Mouse (Mus musculus) spleen, postnatal 14 days (tissue): Measurements from ENCODE around the gene Atp4b.
A peak's percentile ranks its signal among the peaks of the same experiment; 100 is the strongest.

Experiments
- DNase-seq, 2 experiments: peaks; one replicate each; pipeline ENCODE4 v3.0.0; 2021 to 2022; ENCODE audit warnings: low spot score in 2 of 2

Atp4b gene

DNA sequence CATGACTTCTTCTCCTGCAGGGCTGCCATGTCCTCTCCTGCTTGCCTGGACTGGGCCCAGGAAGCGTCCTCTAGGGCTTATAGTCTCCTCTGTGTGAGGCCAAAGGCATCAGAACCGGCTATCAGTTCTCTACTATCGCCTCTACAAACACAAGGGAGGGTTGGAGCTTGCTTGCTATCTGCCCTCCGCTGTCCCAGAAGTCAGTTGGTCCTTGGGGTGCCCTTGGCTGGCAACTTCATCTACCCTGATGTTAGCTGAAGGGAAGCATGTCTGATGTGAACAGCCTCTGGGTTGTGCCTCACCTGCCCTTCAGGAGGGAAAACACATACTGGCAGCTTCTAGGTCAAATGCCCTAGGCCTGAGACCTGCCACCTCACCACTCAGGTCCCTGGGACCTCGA lies at the start of gene Atp4b:
Atp4b (minus strand) TSS at position 101 of the 400 bp plus-strand sequence.
- DNase-seq: no peak

DNA sequence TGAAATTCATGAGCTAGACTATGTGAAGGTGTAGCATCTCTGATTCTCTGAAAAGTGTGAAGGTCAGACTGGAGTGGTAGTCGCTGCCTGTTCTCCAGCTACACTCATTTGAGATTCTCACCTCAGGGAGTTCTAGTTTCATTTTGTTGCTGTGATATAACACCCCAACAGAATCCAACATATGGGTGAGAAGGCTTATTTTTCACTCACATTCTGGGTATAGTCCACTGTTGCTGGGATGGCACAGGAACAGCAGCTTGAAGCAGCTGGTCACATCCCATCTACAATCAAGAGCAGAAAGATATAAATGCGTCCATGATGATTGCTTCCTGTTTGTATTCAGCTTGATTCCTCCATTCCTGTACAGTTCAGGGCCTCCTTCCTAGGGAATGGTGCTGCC lies 45.5 kb upstream of the Atp4b start:
- no peak for DNase-seq

DNA sequence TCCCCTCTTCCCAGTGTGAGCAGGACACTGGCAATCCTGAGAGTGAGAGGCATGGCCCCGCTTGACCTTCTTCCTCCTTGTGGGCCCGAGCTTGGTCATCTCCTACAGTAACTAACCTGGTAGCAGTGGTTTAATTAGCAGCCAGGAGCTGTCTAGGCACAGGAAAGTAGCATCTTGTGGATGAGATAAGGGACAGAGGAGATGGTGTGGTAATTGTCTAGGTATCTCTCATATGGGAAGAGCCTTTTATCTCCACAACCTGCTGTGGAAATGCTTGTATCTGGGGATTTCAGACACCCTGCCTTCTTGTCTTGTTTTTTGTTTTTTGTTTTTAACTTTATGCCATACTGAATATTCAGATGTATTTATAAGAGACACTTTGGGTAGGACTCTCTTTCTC lies 40.9 kb upstream of the Atp4b start:
- no peak for DNase-seq

DNA sequence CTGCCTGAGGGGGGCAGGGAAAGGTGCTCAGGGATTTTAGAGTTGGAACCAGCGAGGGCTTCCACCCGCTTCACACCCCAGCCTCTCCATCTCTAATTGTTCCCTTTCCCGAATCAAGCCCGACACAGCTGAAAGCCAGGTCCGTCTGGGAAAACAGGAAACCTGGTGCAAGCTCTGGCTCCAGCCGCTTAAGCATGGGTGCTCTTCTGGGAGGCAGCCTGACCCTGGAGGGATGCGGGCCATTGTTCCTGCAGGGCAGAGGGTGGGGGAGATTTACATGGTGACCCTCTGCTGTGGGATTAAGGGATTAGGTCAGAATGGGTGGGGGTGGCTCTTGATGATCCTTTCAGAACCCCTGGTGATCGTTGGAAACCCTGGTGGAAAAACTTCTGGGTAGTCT lies 39.4 kb upstream of the Atp4b start:
- DNase-seq: no peak

DNA sequence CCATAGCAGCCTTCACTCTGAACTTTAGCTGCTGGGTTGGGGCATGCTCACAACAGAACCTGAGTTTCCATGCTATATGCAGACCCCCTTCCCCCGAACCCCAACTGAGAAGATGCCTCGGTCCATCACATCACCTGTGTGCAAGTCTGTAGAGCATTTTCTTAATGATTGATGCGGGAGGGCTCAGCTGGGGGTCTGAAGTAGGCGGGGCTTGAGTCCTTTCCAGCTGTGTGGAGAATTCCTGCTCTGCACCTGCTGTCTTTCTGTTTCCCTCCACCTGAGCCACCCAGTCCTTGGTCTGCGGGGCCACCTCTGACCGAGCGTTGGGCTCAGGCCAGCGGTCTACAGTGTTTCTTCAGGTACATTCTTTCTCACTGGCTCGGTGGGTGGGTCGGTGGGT lies 38.3 kb upstream of the Atp4b start, which contains the start of gene Tmem255b:
Tmem255b (plus strand) TSS at position 301 of the 400 bp plus-strand sequence.
- no peak for DNase-seq

DNA sequence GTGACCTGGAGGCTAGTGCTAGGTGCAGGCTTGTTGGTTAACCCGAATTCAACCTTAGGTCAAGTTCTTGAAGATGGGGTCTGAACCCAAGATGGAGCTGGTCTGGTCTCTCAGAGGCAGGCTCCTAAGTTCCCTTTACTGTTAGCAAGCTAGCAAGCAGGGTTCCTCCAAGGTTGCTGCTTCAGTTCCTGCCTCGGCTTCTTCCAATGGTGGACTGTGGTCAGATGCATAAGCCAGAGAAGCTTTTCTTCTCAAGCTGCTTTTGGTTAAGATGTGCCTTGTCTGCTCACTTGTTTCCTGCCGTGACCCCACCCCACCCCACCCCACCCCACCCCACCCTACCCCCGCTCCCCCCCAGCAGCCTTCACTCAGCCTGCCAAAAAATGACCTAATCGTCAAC lies 36.5 kb upstream of the Atp4b start:
- no peak for DNase-seq

DNA sequence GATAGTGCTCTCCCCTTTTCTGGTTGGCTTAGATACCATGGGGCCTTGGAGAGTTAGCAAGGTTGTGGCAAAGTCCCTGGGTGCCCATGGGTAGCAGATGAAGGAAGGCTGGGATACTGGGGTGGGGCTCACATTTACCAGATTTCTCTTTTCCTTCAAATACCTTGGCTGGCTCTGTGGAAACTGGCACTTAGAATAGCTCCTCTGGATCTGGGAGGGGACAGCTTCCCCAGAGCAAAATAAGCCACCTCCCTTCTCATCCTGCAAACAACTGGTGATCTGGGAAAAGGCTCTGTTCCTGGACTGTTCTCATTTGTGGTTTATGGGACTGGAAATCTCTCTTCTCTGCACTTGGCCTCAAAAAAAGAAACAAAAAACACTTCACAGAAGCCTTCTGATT lies 34.2 kb upstream of the Atp4b start:
- DNase-seq: no peak

DNA sequence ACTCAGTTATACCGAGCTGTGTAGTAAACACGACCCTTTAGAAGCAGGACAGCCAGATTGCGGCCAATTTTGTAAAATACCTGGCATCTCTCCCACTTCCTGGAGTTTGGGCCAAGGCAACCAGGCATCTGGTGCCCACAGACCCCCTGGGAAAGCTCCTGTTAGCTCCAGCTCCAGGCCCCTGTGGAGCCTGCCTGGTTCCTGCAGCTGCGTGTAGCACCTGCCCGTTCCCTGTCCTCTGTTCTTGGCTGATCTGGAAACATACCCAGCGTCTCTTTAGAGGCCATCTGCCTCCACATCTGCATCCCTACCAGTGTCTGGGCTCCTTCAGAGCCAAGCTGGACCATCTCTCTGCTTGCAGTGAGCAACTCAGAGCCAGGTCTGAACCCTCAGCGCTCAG lies 33.8 kb upstream of the Atp4b start:
- no peak for DNase-seq

DNA sequence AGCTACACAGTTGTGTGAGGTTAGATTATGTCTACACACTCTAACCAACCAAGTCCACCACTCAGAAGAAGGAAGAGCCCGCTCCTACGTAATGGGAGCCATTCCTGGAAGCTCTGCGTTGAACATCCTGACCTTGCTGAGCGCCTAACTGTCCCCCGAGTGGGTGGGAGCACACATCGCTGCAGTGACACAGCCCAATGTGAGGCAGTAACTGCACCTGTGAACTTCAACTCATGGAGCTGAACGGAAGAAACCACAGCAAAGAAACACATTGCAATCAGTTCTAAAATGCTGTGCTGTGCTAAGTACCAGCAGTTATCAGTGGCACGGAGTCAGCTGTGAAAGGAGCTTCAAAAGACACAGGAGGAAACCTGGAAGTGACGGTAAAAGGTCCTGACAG lies 31.5 kb upstream of the Atp4b start:
- no peak for DNase-seq

DNA sequence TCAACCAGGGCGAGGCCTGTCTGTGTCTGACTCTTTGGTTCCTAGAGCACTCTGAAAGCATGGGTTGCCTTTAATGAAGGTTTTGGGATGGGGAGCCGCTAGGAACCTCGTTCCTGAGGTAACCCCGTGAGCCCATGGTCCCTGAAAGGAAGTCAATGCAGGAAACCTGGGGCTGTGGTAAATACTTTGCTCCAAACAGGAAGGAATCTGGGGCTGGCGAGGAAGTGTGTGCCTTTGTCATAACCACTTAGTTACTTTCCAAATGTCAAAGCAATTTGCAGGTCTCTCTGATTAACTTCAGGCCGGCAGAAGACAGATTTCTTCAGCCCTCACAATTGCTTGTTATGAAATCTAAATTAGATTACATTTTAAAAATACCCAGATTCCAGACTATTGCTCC lies 30.7 kb upstream of the Atp4b start:
- DNase-seq: no peak

DNA sequence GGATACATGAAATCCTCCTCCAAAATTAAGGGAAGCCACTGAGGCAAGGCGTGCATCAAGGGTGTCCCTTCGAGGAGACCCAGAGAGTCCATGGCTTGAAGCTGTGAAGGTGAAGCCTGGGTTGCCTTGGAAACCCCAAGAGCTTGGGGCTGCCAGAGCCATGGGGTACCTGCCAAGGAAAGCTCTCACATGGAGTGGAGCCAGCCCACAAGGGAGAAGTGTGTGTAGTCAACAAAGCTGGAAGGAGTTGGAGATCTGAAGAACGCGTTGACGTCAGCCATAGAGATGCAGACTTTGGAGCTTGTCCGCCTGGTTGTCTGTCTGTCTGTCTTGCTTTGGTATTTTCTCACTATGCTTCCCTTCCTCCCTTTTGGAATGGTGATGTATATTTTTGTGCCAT lies 24.3 kb upstream of the Atp4b start:
- DNase-seq: no peak

DNA sequence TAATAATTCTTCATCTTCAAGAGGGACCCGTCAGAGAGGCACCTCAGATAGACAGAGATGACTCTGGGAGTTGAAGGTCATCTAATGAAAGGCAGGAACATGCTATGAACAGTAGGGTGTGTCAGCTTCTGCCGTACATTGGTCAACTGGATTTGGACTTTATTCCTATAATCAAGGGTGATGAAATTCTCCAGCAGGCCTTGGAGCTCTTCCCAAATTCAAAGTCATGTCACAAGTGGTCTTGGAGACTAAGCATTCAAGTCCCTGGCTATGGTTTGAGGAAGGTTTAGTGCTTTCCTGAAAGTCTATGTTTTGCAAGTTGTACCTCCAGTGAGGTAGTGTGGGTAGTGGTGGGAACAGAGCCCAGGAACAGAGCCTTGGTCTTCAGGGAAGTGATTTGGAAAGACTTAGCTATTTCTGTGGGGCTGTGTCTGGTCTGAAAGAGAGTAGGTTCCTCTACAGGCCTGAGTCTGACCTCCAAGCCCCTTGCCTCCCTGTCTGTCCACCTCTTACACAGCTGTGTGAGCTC lies 22.6 kb upstream of the Atp4b start:
- DNase-seq: no peak

DNA sequence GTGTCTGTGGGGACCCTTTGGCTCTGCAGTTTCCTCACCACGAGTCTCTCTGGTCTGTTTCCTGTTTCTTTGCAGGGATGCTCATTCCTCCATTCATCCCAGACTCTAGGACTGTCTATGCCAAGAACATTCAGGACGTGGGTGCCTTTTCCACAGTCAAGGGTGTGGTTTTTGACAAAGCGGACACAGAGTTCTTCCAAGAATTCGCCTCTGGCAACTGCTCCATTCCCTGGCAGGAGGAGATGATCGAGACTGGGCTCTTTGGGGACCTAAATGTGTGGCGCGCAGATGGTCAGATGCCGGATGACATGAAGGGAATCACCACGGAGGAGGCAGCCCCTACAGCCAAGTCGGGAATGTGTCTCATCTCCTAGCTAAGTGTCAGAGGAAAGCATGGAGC lies 19.3 kb upstream of the Atp4b start:
- DNase-seq: no peak

DNA sequence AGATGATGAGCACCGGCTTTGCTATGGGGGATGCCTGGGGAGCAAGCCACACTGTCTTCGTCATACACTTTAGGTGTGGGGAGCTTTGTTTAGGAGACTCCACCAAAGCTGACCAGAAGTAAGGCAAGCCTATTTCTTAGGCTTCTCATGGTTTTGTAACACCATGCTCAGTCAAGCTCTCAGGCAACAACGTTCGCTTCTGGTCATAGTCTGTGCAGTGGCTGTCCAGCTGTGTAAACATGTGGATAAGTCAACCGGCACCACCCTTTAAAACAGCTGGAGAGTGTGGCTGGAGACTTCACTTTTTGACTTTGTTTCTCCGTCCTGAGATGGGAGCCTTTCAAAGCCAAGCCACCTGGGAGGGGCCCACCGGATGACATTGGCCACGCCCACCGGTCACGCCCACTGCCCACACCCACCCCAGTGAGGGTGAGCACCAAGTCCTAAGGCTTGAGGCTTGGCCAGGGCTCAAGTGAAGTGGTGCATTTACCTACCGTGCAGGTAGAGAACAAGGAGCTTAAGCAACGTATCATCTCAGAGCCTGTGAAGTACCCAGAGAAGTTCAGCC lies 17.3 kb upstream of the Atp4b start:
- DNase-seq: no peak

DNA sequence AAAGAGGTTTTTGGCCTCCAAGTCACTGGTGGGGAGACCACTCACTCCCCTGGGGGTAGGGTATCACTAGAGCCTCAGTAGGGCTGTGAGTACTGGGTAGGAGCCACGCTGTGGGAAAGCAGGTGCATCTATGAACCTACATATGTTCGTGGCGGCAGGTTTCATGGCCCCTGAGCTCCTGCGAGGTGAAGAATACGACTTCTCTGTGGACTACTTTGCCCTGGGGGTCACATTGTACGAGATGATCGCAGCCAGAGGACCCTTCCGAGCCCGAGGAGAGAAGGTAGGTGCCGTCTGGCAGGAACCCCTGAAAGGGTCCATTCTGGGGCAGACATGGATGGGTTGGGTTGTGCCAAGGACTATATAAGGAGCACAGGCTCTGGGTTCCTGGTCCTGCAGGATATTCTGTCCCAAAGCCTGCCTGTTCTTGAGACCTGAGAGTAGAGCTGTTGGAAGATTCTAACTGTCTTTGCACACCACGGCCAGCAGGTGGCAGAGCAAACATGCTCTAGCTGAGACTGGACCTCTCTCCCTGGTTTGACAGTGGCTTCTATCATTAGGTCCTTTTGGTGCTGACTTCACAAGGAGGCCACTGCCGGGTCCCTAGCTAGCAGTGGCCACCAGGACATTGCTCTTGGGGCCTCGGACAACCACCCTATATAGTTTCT lies 16.4 kb upstream of the Atp4b start:
- DNase-seq: peak in 1 of 2 experiments; percentile 25

DNA sequence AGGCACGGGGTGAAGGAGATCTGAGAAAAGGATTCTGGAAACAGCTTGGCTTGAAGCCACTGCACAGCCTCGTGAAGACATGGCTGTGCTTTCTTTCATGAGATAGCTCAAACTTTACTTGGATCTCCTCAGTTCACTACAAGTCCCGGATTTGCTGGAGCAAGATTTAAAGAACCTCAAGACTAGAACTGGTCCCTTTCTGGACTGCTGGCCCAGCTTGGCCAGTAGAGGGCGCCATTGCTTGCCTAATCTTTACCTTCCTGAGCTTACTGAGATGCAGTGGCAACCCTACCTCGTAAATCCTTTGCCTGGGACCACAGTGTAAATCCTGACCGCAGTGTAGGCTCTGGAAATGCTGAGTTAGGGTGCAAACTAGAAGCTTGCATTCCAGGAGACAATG lies 15.0 kb upstream of the Atp4b start:
- DNase-seq: peak in 1 of 2 experiments; percentile 48

DNA sequence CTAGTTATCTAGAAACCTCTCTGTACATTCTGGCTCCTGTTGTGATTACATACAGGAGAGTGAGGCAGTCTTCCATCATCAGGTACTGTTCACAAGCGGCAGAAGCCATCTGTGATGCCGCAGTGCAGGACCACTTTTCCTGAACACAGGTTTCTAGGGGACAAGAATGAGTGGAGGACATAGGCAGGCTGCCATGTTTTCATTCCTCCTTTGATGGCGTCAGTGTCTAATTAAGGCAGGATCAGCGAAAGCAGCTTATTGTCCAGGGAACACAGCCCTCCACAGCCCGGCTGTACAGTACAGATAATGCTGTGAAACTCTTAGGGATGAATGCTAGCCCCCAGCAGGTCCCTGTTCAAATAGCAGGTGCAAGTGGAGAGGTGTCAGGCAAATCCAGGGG lies 9.4 kb upstream of the Atp4b start:
- DNase-seq: no peak

DNA sequence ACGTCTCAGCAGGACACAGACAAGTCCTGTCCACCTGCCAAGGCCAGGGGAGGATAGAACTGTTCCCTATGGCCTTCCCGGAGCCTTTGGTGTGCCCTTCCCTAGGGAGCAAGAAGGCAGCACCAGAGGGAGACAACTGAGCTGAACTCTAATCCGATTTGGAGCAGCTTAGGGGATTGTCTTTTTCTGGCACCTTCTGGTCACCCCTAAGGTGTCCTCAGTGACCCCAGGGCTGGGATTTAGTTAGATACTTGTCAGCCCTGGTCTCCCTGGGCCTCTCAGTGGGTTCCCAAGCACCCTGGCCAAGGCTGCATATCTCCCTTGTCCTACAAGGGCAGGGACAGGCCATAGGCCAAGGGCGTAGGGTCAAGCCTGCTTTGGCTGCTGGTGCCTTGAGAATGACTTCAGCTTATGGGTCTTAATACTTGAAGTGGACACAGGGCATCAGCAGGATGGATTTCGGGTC lies 8.1 kb upstream of the Atp4b start, which contains the start of gene Grk1:
Grk1 (plus strand) TSS at position 416 of the 466 bp plus-strand sequence.
- no peak for DNase-seq

DNA sequence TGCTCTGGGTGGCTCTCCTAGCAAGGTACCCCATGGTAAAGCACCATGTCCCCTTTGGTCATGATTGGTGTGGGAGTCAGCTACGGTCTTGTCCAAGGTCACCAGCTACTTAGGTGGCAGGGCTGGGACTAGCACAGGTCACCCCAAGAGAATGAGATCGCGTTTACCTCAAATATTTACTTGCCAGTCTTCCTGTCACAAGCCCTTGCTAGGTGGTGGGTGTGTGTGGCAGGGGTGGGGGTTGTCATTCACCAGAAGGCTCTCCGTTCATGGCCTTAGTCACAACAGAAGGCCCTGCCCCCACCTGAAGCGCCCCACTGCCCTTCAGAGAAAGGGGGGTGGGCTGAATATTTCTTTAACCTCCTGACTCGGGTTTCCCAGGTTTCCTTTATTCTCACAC lies 6.9 kb upstream of the Atp4b start:
- no peak for DNase-seq

DNA sequence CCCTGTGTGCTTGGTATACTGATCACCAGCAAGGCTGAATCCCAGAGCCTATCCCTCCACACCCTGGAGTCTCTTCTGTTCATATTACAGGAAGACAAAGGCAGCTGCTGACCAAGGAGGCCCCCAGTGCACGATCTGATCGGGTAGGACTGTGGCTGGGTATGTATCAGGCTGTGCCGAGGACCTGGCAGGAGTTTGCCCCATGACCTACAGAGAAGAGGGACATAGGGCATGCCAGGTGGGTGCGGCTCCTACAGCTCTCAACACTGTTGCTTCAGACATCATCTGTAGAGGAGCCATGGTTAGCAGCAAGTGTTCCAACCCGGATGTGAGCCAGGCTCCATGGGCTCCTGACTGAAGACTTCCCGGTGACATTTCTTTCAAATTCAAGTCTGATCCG lies 2.8 kb downstream of the Atp4b start:
- no peak for DNase-seq

DNA sequence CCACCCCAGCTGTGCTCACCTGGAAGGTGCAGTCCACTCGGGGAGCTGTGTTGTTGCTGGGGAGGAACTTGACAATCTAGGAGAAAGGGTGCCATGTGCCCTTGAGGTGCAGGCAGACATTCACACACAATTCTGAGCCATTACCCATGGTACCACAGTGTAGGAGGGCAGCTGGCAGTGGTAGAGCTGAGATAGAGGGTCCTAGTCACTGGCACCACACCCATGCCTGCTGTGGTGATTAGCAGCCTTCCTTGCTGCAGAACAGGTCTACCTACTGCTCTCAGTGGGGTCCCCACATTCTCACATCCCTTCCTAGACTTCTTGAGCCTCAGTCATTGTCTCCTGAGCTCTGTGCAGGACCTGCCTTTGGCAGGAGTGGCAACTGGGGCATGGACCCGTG lies 7.9 kb downstream of the Atp4b start:
- DNase-seq: no peak

DNA sequence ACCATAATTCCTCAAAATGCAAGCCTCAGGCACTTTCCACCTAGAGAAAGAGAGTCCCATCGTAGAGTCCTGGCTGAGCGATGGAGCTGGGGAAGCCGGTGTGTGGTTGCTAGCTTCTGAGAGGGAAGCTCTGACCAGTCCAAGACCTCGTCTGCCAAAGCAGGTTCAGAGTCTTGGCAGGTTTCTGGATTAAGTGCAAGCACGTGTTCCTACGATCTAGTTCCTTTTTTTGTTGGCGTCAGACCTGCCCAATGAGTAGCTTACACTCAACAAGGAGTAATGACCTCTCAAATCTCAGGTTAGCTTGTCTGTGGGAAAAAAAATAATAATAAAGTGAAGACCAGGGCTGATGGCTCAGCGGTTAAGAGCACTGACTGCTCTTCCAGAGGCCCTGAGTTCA lies 8.9 kb downstream of the Atp4b start:
- no peak for DNase-seq

DNA sequence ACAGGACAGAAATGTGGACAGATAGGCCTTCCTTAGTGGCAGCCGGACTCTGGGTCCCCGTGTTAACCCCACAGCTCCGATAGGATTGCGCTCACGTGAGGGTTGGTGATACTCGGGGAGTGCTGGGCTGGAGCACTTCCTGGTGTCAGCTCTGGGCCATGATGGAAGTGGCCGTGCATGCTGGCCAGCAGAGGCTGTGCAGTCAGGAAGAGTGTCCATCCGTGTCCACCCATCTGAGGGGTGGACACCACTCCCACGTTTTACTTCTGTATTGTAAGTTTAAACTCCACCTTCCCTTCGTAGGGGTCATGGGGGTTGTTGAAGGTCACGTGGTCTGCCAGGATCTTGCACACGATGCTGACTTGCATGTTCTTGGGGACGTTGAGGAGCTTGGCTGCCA lies 10.3 kb downstream of the Atp4b start:
- no peak for DNase-seq

DNA sequence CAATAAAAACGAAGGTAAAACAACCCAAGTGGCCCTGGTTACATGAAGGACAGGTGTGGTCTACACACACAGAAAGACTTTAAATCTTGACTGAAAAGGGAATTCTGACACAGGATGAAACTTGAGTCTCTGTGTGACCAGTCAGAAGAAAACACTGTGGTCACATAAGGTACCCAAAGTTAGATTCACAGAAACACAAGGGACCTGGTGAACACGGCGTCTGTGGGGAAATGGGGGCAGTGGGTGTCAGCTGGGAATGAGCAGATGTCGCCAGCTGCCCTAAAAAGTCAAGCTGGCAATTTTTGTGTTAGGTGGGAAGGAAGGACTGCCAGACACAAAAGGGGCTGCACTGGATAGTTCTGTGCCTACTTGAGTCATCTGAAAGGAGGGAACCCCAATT lies 13.6 kb downstream of the Atp4b start:
- no peak for DNase-seq
